Mouse (Mus musculus) gonadal fat pad, adult 2 months (tissue): ENCODE measurements at regions not wholly inside any gene's neighbourhood (a gene's known extent, or its start where the extent isn't known, plus 50 kb on each side); places are given as distances from the start of the nearest gene placed in this dataset.

Experiments
- DNase-seq: peaks from one replicate; pipeline ENCODE4 v3.0.0-alpha.2; 2012; ENCODE audit warnings: low read depth

DNA sequence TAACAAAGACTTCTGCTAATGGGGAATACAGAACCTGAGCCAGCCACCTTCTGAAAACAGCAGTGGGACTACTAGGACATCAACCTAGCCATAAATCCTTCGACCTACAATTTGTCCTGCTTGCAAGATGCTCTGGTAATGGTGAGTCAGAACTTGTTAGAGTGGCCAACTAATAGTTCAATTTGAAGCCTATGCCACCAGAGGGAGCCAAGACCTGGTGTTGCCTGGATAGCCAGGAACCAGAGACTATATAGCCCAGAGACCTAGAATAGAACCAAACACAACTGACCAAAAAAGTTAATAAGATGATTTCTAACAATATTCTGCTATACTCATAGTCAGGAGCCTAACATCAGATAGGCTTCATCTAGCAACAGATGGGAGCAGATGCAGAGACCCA is 119.3 kb upstream of the Dab2 start:
- DNase-seq: no peak

DNA sequence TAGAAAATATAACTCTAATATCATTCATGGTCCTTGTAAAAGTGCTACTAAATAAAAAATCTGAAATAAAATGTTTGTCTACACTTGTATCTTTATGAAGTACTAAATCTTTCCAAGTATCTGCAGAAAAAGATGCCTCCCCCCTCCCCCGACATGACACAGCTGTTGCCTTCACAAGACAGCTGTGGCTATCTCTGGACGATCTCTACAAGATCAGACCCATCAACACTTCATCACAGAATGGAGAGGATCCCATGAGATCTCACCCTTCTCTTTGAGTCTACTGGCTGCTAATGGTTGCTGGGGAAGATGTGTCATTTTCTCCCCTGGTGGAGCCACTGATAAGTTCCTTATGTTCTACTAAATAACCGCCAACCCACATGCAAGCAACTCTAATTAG is 116.0 kb upstream of the Dab2 start:
- no peak for DNase-seq

DNA sequence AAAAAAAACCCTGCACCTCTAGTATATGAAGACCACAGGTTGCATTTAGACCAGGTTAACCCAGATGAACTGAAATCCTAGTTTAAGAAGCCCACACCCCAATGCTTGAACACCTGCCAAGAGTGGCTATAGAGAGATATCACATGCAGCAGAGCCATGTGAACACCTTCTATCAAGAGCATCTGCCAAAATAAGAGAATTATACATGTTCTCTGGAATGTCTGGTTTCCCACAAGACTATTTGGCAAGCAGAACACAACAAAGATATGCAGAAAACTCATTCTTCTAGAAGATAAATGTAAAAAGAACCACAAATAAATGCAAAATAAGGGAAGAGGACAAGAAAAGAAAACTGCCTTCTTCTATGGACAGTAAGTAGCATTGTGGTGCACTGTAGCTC is 107.7 kb upstream of the Dab2 start:
- DNase-seq: no peak

DNA sequence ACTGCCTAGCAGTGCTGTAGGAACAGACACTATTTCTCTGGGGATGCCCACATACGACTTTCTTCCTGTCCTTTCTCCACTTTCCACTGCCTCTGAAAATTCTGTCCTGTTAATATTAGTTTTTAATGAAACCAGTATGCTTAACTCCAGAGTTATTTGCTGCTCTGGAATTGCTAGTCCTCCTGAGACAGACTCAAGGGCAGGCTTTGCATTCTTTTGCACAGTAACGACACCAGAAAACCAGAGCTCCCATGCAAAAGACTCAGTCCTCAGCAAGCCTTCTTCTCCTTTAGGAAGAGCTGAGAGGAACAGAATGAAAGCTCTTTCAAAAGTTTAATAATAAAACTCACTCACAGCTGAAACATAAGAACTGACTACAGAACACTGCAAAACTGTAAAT is 92.3 kb upstream of the Dab2 start:
- no peak for DNase-seq

DNA sequence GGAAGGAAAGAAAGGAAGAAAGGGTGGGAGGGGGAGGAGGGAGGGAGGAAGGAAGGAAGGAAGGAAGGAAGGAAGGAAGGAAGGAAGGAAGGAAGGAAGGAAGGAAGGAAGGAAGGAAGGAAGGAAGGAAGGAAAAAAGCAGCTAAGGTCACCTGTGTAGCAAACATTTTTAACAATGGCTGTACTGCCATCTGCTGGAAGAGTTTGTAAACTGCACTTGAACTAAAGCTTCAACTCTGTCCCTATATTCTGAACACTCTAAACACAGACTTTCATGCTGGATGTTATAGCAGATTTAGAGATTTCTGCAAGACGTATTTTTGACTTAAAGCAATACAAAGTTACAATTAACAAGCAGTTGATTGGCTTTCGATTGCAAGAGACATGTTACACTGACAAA is 90.3 kb upstream of the Dab2 start:
- no peak for DNase-seq

DNA sequence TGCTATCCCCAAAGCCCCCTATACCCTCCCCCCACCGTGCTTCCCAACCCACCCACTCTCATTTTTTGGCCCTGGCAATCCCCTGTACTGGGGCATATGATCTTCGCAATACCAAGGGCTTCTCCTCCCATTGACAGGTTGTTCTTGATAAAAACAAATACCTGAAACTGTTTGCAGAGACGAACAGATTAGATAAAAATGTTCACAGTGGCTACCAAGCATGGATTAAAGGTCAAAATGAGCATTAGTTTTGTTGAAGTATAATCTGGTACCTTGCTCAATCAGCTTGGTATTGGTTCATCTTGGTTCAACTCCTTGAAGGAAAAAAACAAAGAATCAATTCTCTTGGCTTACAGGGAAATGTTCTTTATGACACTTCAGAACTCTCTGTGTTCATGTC is 81.5 kb upstream of the Dab2 start:
- no peak for DNase-seq

DNA sequence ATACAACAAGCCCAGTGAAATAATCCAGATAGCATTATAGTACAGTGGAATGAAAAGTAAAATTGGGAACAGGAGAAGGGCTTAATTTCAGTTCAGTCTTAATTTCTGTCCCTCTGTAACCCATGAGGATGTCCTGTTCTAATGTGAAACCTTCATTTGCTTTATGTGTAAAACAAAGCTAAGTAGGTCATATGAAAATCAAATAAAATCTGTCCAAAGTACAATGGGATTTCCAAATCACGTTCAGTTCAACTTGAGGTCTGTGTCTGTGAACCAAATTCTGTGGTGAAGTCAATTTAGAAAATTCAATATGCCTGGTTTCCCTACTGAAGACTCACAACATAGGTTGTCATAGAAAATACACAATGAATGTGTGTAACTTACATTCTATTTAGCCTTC is 74.4 kb upstream of the Dab2 start:
- DNase-seq: no peak

DNA sequence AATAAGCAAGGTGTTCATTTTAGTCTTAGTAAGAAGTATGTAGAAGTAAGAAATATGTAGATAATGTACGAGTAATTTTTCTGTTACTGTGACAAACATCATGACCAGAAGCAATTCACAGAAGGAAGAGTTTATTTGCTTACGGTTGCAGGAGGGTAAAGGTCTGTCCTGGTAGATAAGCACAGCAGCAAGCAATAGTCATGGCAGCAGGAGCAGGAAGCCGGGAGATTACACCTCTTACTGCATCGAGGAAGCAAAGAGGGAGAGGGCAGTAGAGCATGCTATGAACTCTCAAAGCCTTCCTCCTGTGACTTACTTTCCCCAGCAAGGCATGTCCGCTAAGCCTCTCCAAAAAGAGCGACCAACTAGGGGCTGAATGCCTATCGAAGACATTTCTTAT is 69.0 kb upstream of the Dab2 start:
- DNase-seq: no peak

DNA sequence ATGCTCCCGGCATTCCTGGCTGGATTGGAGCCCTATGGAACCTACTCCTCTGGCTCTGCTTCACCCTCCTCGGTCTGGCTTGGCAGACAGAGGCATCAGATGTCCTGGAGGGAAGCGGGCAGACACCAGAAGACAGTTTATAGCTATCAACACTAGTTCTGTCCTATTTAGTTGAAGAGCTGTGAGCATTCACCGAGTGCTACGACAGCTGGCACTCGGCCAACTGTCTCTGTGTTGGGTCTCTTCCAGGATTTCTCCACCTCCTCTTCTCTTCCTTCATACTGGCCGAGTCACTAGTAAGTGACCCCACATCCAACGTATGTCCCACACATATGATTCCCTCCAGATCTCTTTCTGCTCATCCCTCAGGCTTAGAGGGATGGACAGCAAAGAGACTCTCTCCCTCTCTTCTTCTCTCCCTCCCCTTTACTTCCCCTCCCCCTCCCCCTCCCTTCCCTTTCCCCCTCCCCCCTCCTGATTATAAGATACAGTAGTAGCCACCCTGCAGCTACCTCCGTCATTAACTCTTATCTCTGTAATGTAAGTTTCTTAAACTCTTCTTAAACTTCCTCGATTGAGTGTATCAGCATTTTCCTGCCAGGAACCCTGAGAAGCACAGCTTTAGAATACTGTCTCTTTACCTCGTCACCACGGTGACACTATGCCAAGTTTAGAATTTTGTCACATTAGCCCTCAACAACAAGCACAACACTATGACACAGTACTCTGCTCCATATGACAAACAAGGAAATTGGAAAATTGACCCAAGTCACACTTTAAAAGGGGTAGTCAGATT is 68.1 kb upstream of the Dab2 start:
- DNase-seq: no peak

DNA sequence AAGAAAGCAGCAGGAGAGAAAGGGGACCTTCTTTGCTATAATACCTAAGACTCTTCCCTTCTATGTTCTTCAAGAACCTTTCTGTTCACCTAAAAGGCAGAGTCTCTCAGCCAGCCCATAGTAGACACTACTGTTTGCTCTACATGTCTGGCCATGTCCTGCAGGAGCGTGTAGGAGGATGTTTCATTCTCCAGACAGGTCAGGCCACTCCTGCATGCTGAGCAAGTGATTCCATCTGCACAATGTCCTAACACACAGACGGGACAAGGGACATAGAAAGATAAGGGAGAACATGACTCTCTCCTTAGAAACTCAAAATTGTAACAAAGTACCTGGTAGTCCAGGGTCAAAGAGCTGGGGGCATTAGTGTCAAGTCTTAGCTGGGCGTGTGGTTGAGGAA is 66.0 kb upstream of the Dab2 start:
- peak; percentile 78 for DNase-seq

DNA sequence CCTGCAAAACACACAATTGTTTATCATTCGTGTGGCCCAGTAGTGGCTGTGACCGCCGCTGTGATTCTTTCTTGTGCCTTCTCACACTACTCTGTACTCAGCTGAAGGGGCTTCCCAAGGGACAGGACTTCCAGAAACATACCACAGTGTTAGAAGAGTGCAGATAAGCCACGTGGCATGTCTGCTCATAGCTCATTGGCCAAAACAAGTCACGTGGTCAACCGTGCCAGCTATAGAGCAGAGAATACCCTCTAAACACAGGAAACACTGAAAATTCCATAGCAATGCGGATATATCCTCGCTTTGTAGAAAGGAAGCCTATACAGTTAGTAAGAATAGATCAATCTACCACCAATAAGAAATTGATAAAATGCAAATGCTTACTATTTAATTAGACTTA is 63.0 kb upstream of the Dab2 start:
- DNase-seq: no peak

DNA sequence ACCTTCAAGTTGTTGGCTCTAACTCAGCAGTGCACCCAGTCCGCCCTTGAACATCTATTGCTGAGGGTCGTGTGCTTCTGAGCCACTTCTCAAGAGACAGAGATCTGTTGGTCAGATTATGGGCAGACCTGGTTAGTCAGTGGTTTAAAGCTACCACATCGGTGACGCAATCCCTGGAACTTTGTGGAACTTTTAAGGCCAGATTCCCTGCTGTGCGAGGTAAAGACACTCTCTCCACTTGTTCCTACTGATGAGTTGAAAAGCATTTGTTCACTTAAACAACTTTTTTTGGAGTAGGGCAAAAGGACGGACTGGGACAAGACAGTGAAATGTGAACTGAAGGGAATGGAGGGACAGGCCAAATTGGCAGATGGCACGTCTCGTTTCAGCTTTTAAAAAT is 61.9 kb upstream of the Dab2 start:
- DNase-seq: no peak

DNA sequence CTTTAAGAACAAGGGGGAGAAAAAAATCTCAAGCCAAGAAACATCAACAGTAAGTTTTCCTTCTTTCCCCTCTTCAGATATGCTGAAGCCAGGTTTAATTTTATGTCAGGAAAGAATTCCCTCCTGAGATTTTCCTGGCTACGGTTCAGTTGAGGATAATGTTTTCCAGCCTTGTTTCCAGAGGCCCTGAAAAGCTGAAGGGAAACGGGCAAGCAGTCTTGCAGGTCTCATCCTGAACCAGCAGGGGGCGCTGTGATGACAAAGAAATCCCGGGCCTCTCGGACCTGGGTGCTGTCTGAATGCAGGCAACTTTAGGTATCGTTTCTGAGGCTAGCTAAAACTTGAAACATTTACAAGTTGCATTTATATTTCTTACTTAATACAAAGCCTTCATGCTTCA is 61.5 kb upstream of the Dab2 start:
- no peak for DNase-seq

DNA sequence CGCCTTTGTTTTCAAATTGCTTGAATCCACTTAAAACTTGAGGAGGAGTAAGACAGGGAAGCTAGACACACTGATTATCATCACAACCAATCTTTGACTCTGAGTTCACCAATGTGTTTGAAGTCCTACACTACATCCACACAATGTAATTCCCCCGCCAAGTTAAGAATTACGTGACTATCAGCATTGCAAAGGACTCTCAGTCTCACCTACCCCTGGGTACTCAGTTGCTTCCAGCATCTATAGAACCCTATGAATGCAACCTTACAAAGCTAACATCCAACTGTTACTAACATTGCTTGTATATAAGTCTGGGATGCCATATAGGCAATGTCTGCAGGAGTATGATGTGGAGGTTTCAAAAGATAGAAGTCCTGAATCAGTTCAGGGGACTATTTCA is 60.8 kb upstream of the Dab2 start:
- no peak for DNase-seq

DNA sequence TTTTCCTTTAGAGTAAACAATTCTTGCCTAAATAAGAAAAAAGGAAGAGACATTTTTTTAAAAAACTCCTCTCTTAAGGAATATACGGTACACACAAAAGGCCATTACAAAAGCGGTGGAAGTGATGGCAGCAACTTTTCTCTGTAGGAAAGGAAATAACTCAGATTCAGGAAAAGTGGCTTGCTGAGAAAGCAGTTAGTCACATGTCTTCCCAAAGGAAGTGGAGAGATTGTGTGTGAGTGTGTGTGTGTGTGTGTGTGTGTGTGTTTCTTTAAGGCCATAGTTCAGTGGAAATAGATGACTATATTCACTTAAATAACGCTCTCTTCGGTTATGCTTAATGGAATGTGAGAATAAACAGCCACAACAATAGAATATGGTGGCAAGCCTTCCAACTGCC is 57.5 kb upstream of the Dab2 start:
- DNase-seq: no peak

DNA sequence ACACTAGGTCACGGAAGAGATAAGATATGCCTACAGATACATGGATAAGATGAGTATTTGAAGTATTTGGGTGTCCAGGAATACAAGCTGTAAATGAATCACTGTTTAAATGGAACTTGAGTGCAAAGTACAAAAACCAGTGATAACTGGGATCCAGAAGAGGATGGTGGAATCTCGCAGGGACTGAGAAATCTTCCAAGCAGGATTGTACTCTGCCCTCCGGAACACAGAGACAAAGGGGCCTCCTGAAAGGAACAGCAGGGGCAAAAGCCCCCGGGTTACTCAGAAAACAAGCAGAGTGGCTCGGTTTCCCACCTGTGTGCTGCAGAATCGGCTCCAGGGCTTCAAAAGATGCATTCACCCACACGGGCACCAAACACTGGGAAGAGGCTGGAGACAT is 55.2 kb upstream of the Dab2 start:
- no peak for DNase-seq

DNA sequence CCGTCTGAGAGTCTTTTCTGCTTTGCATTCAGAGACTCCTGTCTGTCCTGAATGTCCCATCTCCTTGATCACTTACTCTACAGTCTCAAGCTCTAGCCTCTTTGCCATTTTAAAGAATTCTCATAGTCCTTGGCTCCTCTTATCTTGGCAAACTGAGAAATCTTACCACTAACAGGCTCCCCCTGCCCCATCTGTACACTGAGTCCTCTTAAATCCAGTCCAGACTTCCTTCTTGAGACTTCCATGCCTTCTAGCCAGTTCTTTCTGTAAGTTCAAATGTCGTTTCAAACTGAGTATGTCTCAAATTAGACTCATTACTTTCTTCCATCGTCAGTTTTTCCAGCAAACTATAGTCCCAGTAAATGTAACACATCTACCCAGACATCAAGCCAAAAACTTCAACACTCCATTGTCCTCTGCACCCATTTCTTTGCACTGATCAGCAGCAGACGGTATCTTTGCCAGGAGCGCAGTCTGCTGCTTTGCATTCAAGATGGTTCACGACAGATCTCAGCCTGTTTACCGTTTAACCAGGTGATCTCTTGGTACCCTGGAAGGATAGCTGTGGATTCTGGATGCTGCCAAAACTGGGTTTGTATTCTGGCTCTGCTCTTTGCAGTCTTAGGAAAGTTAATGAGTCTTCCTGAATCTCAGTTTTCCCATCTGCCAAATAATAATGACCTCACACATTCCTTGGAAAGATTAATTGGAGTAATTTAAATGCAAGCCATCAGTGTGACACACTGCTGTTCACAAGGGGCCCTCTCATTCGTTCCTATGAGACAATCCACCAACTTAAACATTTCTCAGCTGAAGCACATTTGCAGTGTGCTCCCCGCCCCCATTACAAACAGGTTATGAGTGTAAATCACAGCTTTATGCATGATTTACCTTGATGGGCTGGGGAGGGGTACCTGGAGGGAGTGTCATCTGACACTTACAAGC is 53.4 kb upstream of the Dab2 start:
- DNase-seq: no peak

DNA sequence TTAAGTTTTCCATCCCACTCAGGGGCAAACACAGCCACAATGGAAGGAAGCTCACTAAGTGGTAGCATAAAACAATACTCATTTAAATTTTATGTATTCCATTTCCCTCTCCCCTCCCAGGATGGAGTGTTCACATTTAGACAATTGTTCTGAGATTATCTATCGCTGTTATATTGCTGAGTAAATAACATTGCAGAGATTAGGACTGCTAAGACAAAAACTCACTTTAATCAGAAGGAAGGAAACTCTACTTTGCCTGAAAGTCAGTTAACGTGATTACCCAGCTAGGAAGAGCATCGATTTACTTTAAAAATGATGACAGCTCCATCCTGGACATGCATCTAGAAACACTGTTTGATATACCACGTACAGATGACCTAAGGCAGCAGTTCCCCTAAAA is 51.1 kb upstream of the Dab2 start:
- DNase-seq: no peak
